Mouse (Mus musculus) lung, postnatal 0 days (tissue): ENCODE measurements around the gene Adam22.

Experiments
- CTCF ChIP-seq: IDR thresholded peaks from 2 replicates; pipeline ENCODE4 v1.5.1; 2016; ENCODE audit warnings: antibody characterized with exemption, mild to moderate bottlenecking
- EP300 ChIP-seq: IDR thresholded peaks from 2 replicates; pipeline ENCODE4 v1.6.1; 2016; ENCODE audit warnings: antibody characterized with exemption, mild to moderate bottlenecking, control low read depth

DNA sequence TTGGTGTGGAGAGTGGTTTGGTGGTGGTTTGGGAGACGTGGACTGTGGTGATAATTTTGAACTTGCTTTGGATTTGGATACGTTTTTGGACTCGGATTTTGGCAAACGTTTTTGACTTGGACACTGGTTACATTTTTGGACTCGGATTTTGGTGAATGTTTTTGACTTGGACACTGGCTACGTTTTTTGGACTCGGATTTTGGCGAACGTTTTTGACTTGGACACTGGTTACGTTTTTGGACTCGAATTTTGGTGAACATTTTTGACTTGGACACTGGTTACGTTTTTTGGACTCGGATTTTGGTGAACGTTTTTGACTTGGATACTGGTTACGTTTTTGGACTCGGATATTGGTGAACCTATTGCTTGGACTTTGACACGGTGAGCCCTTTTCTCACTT lies 189.8 kb downstream of the Adam22 start:
- no peak for TF ChIP-seq CTCF
- no peak for TF ChIP-seq EP300
